Comparison of ENCODE assay signal across 14 mouse cellular contexts in the genomic region with DNA sequence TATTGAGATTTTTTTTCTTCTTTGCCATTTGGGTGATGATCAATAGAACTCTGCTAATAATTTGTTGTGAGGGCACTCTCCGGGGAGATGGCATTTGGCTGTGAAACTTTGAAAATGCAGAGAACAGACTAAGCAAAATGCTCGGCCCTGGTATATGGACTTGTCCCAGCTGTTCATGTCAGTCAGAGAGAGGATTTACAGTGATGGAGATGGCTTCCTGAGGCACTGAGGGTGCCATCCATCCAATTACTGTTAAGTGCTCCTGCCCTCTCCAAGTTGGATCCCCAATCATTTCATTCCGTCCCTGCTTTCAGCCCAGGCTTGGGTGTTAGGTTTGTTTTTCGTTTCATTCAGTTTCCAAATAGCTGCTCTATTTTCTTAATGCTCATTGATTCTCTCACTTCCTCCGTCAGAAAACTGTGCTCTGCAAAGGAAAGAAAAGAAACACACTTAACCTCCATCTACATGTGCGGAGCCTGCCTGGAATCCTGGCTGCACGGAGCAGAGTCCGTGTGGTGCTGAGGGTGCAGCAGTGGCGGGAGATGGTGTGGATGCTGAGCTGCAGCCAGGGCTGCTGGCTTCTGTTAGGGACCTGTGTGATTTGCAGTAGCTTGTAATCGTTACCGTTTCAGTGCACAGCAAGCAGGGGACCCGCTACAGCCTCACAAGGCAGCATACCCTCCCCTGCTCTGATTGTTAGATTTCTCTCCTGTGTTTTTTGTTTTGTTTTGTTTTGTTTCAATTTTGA.
DNase-seq lines count a peak whose midpoint lies in the region; ATAC-seq and TF ChIP-seq lines count a peak whose summit lies in the region.
"Had no signal": no experiment of that assay in that cellular context is flagged by ENCODE, and none has a peak within 500 bp of the region (broad histone marks: within the 10 kb centered on the region; RNA-seq: fewer than 3 reads in every experiment).

No protein-coding gene starts in this region.

- no peak for TF ChIP-seq POLR2A in cerebellum, adult 2 months (IDR thresholded peaks at IDR 0.05; ENCODE audit: borderline replicate concordance, insufficient read depth, low read length)

- H3K9me3 ChIP-seq in hindbrain, embryonic 12.5 days (replicated peaks): no peaks in the 10 kb centered on the region
- H3K9me3 ChIP-seq in midbrain, embryonic 14.5 days (ENCODE audit: control insufficient read depth, low read length): no peaks in the 10 kb centered on the region

- H3K9ac ChIP-seq in hindbrain, embryonic 12.5 days: no peak overlapping the region; the same call in 1 of the 2 replicates
- peak overlapping the region; percentile 22; the same call in 1 of the 2 replicates for H3K9ac ChIP-seq in midbrain, embryonic 14.5 days (replicated peaks; ENCODE audit: low read length)

- H3K4me2 ChIP-seq in hindbrain, embryonic 12.5 days (replicated peaks): peak overlapping the region; percentile 9; the same call in 1 of the 2 replicates
- H3K4me2 ChIP-seq in midbrain, embryonic 14.5 days (ENCODE audit: low read length): peak overlapping the region; percentile 26; the same call in 1 of the 2 replicates

- no peaks in the 10 kb centered on the region for H3K36me3 ChIP-seq in hindbrain, embryonic 12.5 days
- no peaks in the 10 kb centered on the region for H3K36me3 ChIP-seq in midbrain, embryonic 14.5 days (ENCODE audit: control insufficient read depth, insufficient read depth, low read length)

- H3K27me3 ChIP-seq in hindbrain, embryonic 12.5 days: no peaks in the 10 kb centered on the region
- no peaks in the 10 kb centered on the region for H3K27me3 ChIP-seq in midbrain, embryonic 14.5 days (ENCODE audit: control insufficient read depth, insufficient read depth, low read length)
- no peaks in the 10 kb centered on the region for H3K27me3 ChIP-seq in cerebellum, adult 2 months (ENCODE audit: control insufficient read depth, insufficient read depth, low read length)
- H3K27me3 ChIP-seq: megakaryocyte, embryonic 14.5 days had no signal

- no peak for TF ChIP-seq CTCF in cerebellum, adult 2 months (IDR thresholded peaks at IDR 0.05; ENCODE audit: borderline replicate concordance, insufficient read depth, low read depth, low read length)

- ATAC-seq in hindbrain, embryonic 12.5 days (ENCODE audit: low FRiP score): no peak
- ATAC-seq in midbrain, embryonic 14.5 days (ENCODE audit: low FRiP score, low TSS enrichment): no peak

- peak overlapping the region; percentile 56 for H3K27ac ChIP-seq in hindbrain, embryonic 12.5 days
- H3K27ac ChIP-seq in midbrain, embryonic 14.5 days (replicated peaks; ENCODE audit: low read depth, low read length): peak overlapping the region; percentile 50; the same call in 1 of the 2 replicates
- H3K27ac ChIP-seq in cerebellum, adult 2 months (ENCODE audit: insufficient read depth, low read length): no peak overlapping the region
- H3K27ac ChIP-seq: stomach, postnatal 0 days had no signal

- WGBS in hindbrain, embryonic 12.5 days: 40% methylated on average over 12 of the region's 12 CpGs
- WGBS in midbrain, embryonic 14.5 days: 37% methylated on average over 12 of the region's 12 CpGs
- WGBS in cerebellum, adult 2 months: 21% methylated on average over 12 of the region's 12 CpGs

- H3K4me3 ChIP-seq in hindbrain, embryonic 12.5 days: no peak overlapping the region
- no peak overlapping the region for H3K4me3 ChIP-seq in midbrain, embryonic 14.5 days (replicated peaks; ENCODE audit: low read depth, low read length)
- H3K4me3 ChIP-seq in cerebellum, adult 2 months (replicated peaks; ENCODE audit: insufficient read depth, low read depth, low read length): no peak overlapping the region
- H3K4me3 ChIP-seq: megakaryocyte, embryonic 14.5 days had no signal

- peak; percentile 14 to 17 for DNase-seq in cerebellum, postnatal 10 days
- DNase-seq in cerebellum, postnatal 36 days: no peak
- peak; percentile 31 for DNase-seq in brain, adult 2 months (ENCODE audit: low read depth, low spot score)
- peak; percentile 49 for DNase-seq in midbrain, embryonic 14.5 days
- no peak for DNase-seq in adrenal gland, adult (ENCODE audit: inconsistent age in 2 of 2, low spot score in 1 of 2)
- DNase-seq in cerebellum, adult 2 months: no peak
- DNase-seq in thymus, postnatal 14 days: no peak
- DNase-seq: cerebellum, adult 9-11 months; gastrocnemius, postnatal 10 days; kidney, adult 18-20 months; lung, adult 2 months had no signal

- H3K4me1 ChIP-seq in hindbrain, embryonic 12.5 days: peaks cover 29% of the 10 kb centered on the region
- H3K4me1 ChIP-seq in midbrain, embryonic 14.5 days (ENCODE audit: control insufficient read depth, insufficient read depth, low read length): peaks cover 12% of the 10 kb centered on the region
- peaks cover 11% of the 10 kb centered on the region for H3K4me1 ChIP-seq in cerebellum, adult 2 months (ENCODE audit: control insufficient read depth, insufficient read depth, low read length)
- H3K4me1 ChIP-seq: megakaryocyte, embryonic 14.5 days had no signal

Comparison
In these comparisons a context has a peak if more than half of its experiments do, and no peak if none do; other contexts are left out.
1. DNase-seq: peak in cerebellum, postnatal 10 days (2 of 2), brain, adult 2 months (single experiment) and midbrain, embryonic 14.5 days (single experiment); none in cerebellum, postnatal 36 days (0 of 2), adrenal gland, adult (0 of 2), cerebellum, adult 2 months (0 of 2) and thymus, postnatal 14 days (single experiment).